Mouse (Mus musculus) myocyte (in vitro differentiated cells): ENCODE data around the gene Raf1. TPM values are rescaled to one million over a fixed set of nuclear protein-coding genes. Genes with fewer than 3 reads are reported as not detected.

Experiments used
- H3K27me3 ChIP-seq: one replicate; pipeline ENCODE4 v1.6.1; 2011; ENCODE audit not compliant: control insufficient read depth, insufficient read depth, insufficient read length
- H3K36me3 ChIP-seq: one replicate; pipeline ENCODE4 v1.6.1; 2011; ENCODE audit not compliant: control insufficient read depth, insufficient read depth
- H3K4me2 ChIP-seq: one replicate; pipeline ENCODE4 v1.6.1; 2011; ENCODE audit warnings: low read depth, control low read depth
- H3K4me3 ChIP-seq: one replicate; pipeline ENCODE4 v1.5.1; 2011; ENCODE audit warnings: mild to moderate bottlenecking, control low read depth, moderate library complexity
- H3K79me2 ChIP-seq: one replicate; pipeline ENCODE4 v1.6.1; 2011; ENCODE audit not compliant: control insufficient read depth, insufficient read depth
- H3ac ChIP-seq: one replicate; pipeline ENCODE4 v1.6.1; 2011; ENCODE audit not compliant: control insufficient read depth, insufficient read length
- CEBPB ChIP-seq: IDR thresholded peaks from 2 replicates; pipeline ENCODE4 v1.6.1; 2011; ENCODE audit warnings: mild to moderate bottlenecking, moderate library complexity; ENCODE audit not compliant: poor library complexity, insufficient read depth, severe bottlenecking
- E2F4 ChIP-seq: IDR thresholded peaks from one replicate; pipeline ENCODE4 v1.6.1; 2011; ENCODE audit warnings: mild to moderate bottlenecking, control low read depth, moderate library complexity; ENCODE audit not compliant: insufficient read depth
- MAX ChIP-seq: IDR thresholded peaks from one replicate; pipeline ENCODE4 v1.6.1; 2011; ENCODE audit warnings: low read depth, mild to moderate bottlenecking, control low read depth
- MYOD1 ChIP-seq, 3 experiments: IDR thresholded peaks; one replicate each; pipeline ENCODE4 v1.6.1; 2011; ENCODE audit warnings: control low read depth in 2 of 3, low read depth in 2 of 3, mild to moderate bottlenecking in 2 of 3, moderate library complexity in 1 of 3; ENCODE audit not compliant: insufficient read length in 2 of 3, control insufficient read depth in 1 of 3
- MYOG ChIP-seq, 3 experiments: IDR thresholded peaks; one replicate each; pipeline ENCODE4 v1.6.1; 2011; ENCODE audit warnings: control low read depth in 2 of 3, low read depth in 2 of 3, mild to moderate bottlenecking in 2 of 3; ENCODE audit not compliant: insufficient read length in 2 of 3, control insufficient read depth in 1 of 3, insufficient read depth in 1 of 3
- POLR2A ChIP-seq: IDR thresholded peaks from one replicate; pipeline ENCODE4 v1.6.1; 2011; ENCODE audit warnings: low read depth, mild to moderate bottlenecking, control low read depth, moderate library complexity; ENCODE audit not compliant: insufficient read length
- POLR2AphosphoS2 ChIP-seq: IDR thresholded peaks from one replicate; pipeline ENCODE4 v1.6.1; 2011; ENCODE audit warnings: low read depth, control low read depth; ENCODE audit not compliant: insufficient read length
- REST ChIP-seq: IDR thresholded peaks from one replicate; pipeline ENCODE4 v1.6.1; 2011; ENCODE audit warnings: mild to moderate bottlenecking, control low read depth, moderate library complexity; ENCODE audit not compliant: insufficient read depth, insufficient read length
- SRF ChIP-seq: IDR thresholded peaks from one replicate; pipeline ENCODE4 v1.6.1; 2011; ENCODE audit warnings: low read depth; ENCODE audit not compliant: control insufficient read depth, insufficient read length
- TCF12 ChIP-seq: IDR thresholded peaks from one replicate; pipeline ENCODE4 v1.6.1; 2011; ENCODE audit warnings: mild to moderate bottlenecking, control low read depth; ENCODE audit not compliant: poor library complexity, insufficient read depth, severe bottlenecking
- TCF3 ChIP-seq: IDR thresholded peaks from one replicate; pipeline ENCODE4 v1.6.1; 2011; ENCODE audit warnings: low read depth, control low read depth; ENCODE audit not compliant: insufficient read length
- USF1 ChIP-seq: IDR thresholded peaks from one replicate; pipeline ENCODE4 v1.6.1; 2011; ENCODE audit warnings: low read depth, mild to moderate bottlenecking, control low read depth, moderate library complexity
- polyA plus RNA-seq: library from polyadenylated mRNA; unstranded; fragments of >200 nt; fragmentation: generic; extraction: Trizol; gene quantifications from one replicate; pipeline ENCODE4 v1.2.1, GENCODE M21; 2012; ENCODE audit warnings: missing spikeins

Raf1 gene
- polyA plus RNA-seq, result 81.2 TPM

GRCm38 (mm10) chr6:115676452-115677128 is at the start of gene Raf1:
TSS of gene Raf1 (minus strand) at chr6:115676635.
- TF ChIP-seq POLR2AphosphoS2 (peak; percentile 76), MYOD1 (IDR thresholded peaks at IDR 0.05; ENCODE audit: control insufficient read depth in 1 of 3, insufficient read length in 2 of 3, low read depth in 2 of 3) (peak in 1 of 3 experiments; percentile 22), TCF3 (no peak), MYOG (IDR thresholded peaks at IDR 0.05; ENCODE audit: control insufficient read depth in 1 of 3, insufficient read depth in 1 of 3, insufficient read length in 2 of 3, low read depth in 2 of 3) (peak in 1 of 3 experiments; percentile 48), E2F4 (peak; percentile 40), REST (no peak), USF1 (no peak), MAX (no peak), POLR2A (peak; percentile 89), SRF (no peak), TCF12 (no peak), CEBPB (no peak)
- peak within 1 kb of the TSS; percentile 88 for H3K4me3 ChIP-seq
- no peaks in the 10 kb centered on the region for H3K27me3 ChIP-seq

GRCm38 (mm10) chr6:115722246-115722645 is 45.8 kb upstream of the Raf1 start:
- no peak overlapping the region for H3K4me2 ChIP-seq
- TF ChIP-seq USF1 (no peak), MYOG (IDR thresholded peaks at IDR 0.05; ENCODE audit: control insufficient read depth in 1 of 3, insufficient read depth in 1 of 3, insufficient read length in 2 of 3, low read depth in 2 of 3) (peak in 1 of 3 experiments; percentile 39)
- no peaks in the 10 kb centered on the region for H3K36me3 ChIP-seq
- no peak overlapping the region for H3K4me3 ChIP-seq
- no peaks in the 10 kb centered on the region for H3K79me2 ChIP-seq
- H3ac ChIP-seq, result no peak overlapping the region
- no peaks in the 10 kb centered on the region for H3K27me3 ChIP-seq

More at GRCm38 (mm10) chr6:115676452-115677128, at the start of gene Raf1:
- peak within 1 kb of the TSS; percentile 80 for H3ac ChIP-seq
- peak within 1 kb of the TSS; percentile 95 for H3K4me2 ChIP-seq
- H3K79me2 ChIP-seq, result peaks cover 46% of the 10 kb centered on the region
- no peaks in the 10 kb centered on the region for H3K36me3 ChIP-seq

GRCm38 (mm10) chr6:115717715-115718558 is 41.5 kb upstream of the Raf1 start:
- Histone ChIP-seq H3K4me3 (peak overlapping the region; percentile 2), H3K27me3 (no peaks in the 10 kb centered on the region), H3ac (no peak overlapping the region), H3K79me2 (no peaks in the 10 kb centered on the region), H3K36me3 (no peaks in the 10 kb centered on the region), H3K4me2 (peak overlapping the region; percentile 94)
- TF ChIP-seq E2F4 (no peak), MYOD1 (IDR thresholded peaks at IDR 0.05; ENCODE audit: control insufficient read depth in 1 of 3, insufficient read length in 2 of 3, low read depth in 2 of 3) (peak in 2 of 3 experiments; percentile 3 to 15), REST (no peak), CEBPB (no peak)

- Histone ChIP-seq H3K4me3 (peak overlapping the region; percentile 2), H3ac (no peak overlapping the region), H3K79me2 (no peaks in the 10 kb centered on the region), H3K27me3 (no peaks in the 10 kb centered on the region), H3K4me2 (peak overlapping the region; percentile 94), H3K36me3 (no peaks in the 10 kb centered on the region)
- no peak for TF ChIP-seq E2F4
- TF ChIP-seq SRF, result no peak
- TF ChIP-seq TCF12, result no peak
- TF ChIP-seq POLR2AphosphoS2, result no peak
- peak in 1 of 3 experiments; percentile 30 for TF ChIP-seq MYOD1 (IDR thresholded peaks at IDR 0.05; ENCODE audit: control insufficient read depth in 1 of 3, insufficient read length in 2 of 3, low read depth in 2 of 3)
- no peak for TF ChIP-seq REST
- no peak for TF ChIP-seq MAX
- TF ChIP-seq USF1, result no peak
- no peak for TF ChIP-seq TCF3
- no peak for TF ChIP-seq POLR2A
- TF ChIP-seq CEBPB, result no peak
- peak in 2 of 3 experiments; percentile 45 to 70 for TF ChIP-seq MYOG (IDR thresholded peaks at IDR 0.05; ENCODE audit: control insufficient read depth in 1 of 3, insufficient read depth in 1 of 3, insufficient read length in 2 of 3, low read depth in 2 of 3)
These were observed 40.7 kb upstream of the Raf1 start for GRCm38 (mm10) chr6:115717101-115717652.
